Mouse (Mus musculus): ENCODE results near the gene Atf7. TPM values are rescaled to one million over a fixed set of nuclear protein-coding genes. Genes with fewer than 3 reads are reported as not detected.

Atf7 gene
- polyA plus RNA-seq, 1 experiment from 2014 or later = 14.2 TPM

GRCm38 (mm10) chr15:102512010-102512409 is 113.3 kb downstream of the Atf7 start:
- Histone ChIP-seq H3K4me1 (ENCODE audit: control insufficient read depth, insufficient read depth, low read length) (peaks cover 39% of the 10 kb centered on the region), H3K36me3 (ENCODE audit: control insufficient read depth, insufficient read depth, low read length) (no peaks in the 10 kb centered on the region), H3K9me3 (ENCODE audit: control insufficient read depth, low read length) (no peaks in the 10 kb centered on the region), H3K27me3 (ENCODE audit: control insufficient read depth, insufficient read depth, low read length) (no peaks in the 10 kb centered on the region), H3K9ac (ENCODE audit: low read length) (peak overlapping the region; percentile 39; the same call in 1 of the 2 replicates), H3K4me2 (ENCODE audit: low read depth) (peak overlapping the region; percentile 96), H3K4me3 (ENCODE audit: low read depth, low read length) (0 out of 2 replicates have a peak overlapping the region, but pooled peaks have one; percentile 15), H3K27ac (ENCODE audit: low read depth, low read length) (peak overlapping the region; percentile 78)
- no peak for ATAC-seq (ENCODE audit: insufficient read depth, low FRiP score, low TSS enrichment)
- WGBS = 27% methylated on average over 5 of the region's 5 CpGs
- no peak for DNase-seq (ENCODE audit: low spot score)

GRCm38 (mm10) chr15:102511285-102511833 is 113.9 kb downstream of the Atf7 start:
- DNase-seq (ENCODE audit: low spot score) (peak; percentile 59), ATAC-seq (ENCODE audit: insufficient read depth, low FRiP score, low TSS enrichment) (peak; percentile 28)
- WGBS = 7% methylated on average over 6 of the region's 6 CpGs
- Histone ChIP-seq H3K27me3 (ENCODE audit: control insufficient read depth, insufficient read depth, low read length) (no peaks in the 10 kb centered on the region), H3K27ac (ENCODE audit: low read depth, low read length) (peak overlapping the region; percentile 78), H3K9ac (ENCODE audit: low read length) (peak overlapping the region; percentile 18), H3K4me1 (ENCODE audit: control insufficient read depth, insufficient read depth, low read length) (peaks cover 39% of the 10 kb centered on the region), H3K9me3 (ENCODE audit: control insufficient read depth, low read length) (no peaks in the 10 kb centered on the region), H3K36me3 (ENCODE audit: control insufficient read depth, insufficient read depth, low read length) (no peaks in the 10 kb centered on the region), H3K4me2 (ENCODE audit: low read depth) (peak overlapping the region; percentile 96), H3K4me3 (ENCODE audit: low read depth, low read length) (peak overlapping the region; percentile 61)

- peak overlapping the region; percentile 61 for H3K4me3 ChIP-seq (ENCODE audit: low read depth, low read length)
- peak overlapping the region; percentile 78 for H3K27ac ChIP-seq (ENCODE audit: low read depth, low read length)
- peaks cover 33% of the 10 kb centered on the region for H3K4me1 ChIP-seq (ENCODE audit: control insufficient read depth, insufficient read depth, low read length)
- peak overlapping the region; percentile 71 for H3K9ac ChIP-seq (ENCODE audit: low read length)
- no peaks in the 10 kb centered on the region for H3K27me3 ChIP-seq (ENCODE audit: control insufficient read depth, insufficient read depth, low read length)
- DNase-seq (ENCODE audit: low spot score) (peak; percentile 96), ATAC-seq (ENCODE audit: insufficient read depth, low FRiP score, low TSS enrichment) (peak; percentile 96)
- H3K36me3 ChIP-seq (ENCODE audit: control insufficient read depth, insufficient read depth, low read length) = no peaks in the 10 kb centered on the region
- peak overlapping the region; percentile 96 for H3K4me2 ChIP-seq (ENCODE audit: low read depth)
- WGBS = 4% methylated on average over 34 of the region's 34 CpGs
- H3K9me3 ChIP-seq (ENCODE audit: control insufficient read depth, low read length) = no peaks in the 10 kb centered on the region
Observed at GRCm38 (mm10) chr15:102510590-102511284, 114.5 kb downstream of the Atf7 start.

- no peak for DNase-seq (ENCODE audit: low spot score)
- 7% methylated on average over 9 of the region's 9 CpGs for WGBS
- H3K9me3 ChIP-seq (ENCODE audit: control insufficient read depth, low read length) = no peaks in the 10 kb centered on the region
Observed at GRCm38 (mm10) chr15:102510110-102510509, 115.2 kb downstream of the Atf7 start.

GRCm38 (mm10) chr15:102508336-102508735 is 116.9 kb downstream of the Atf7 start:
- Histone ChIP-seq H3K9me3 (ENCODE audit: control insufficient read depth, low read length) (no peaks in the 10 kb centered on the region), H3K36me3 (ENCODE audit: control insufficient read depth, insufficient read depth, low read length) (peaks cover 12% of the 10 kb centered on the region), H3K4me3 (ENCODE audit: low read depth, low read length) (no peak overlapping the region), H3K27ac (ENCODE audit: low read depth, low read length) (no peak overlapping the region), H3K4me1 (ENCODE audit: control insufficient read depth, insufficient read depth, low read length) (peaks cover 28% of the 10 kb centered on the region), H3K4me2 (ENCODE audit: low read depth) (no peak overlapping the region), H3K9ac (ENCODE audit: low read length) (no peak overlapping the region), H3K27me3 (ENCODE audit: control insufficient read depth, insufficient read depth, low read length) (no peaks in the 10 kb centered on the region)
- 88% methylated on average over 3 of the region's 3 CpGs for WGBS
- no peak for DNase-seq (ENCODE audit: low spot score)
- no peak for ATAC-seq (ENCODE audit: insufficient read depth, low FRiP score, low TSS enrichment)

More at GRCm38 (mm10) chr15:102510110-102510509, 115.2 kb downstream of the Atf7 start:
- Histone ChIP-seq H3K9ac (ENCODE audit: low read length) (peak overlapping the region; percentile 71), H3K4me3 (ENCODE audit: low read depth, low read length) (peak overlapping the region; percentile 61), H3K4me1 (ENCODE audit: control insufficient read depth, insufficient read depth, low read length) (peaks cover 28% of the 10 kb centered on the region), H3K27ac (ENCODE audit: low read depth, low read length) (peak overlapping the region; percentile 78), H3K4me2 (ENCODE audit: low read depth) (peak overlapping the region; percentile 96), H3K27me3 (ENCODE audit: control insufficient read depth, insufficient read depth, low read length) (no peaks in the 10 kb centered on the region), H3K36me3 (ENCODE audit: control insufficient read depth, insufficient read depth, low read length) (no peaks in the 10 kb centered on the region)
- peak; percentile 61 for ATAC-seq (ENCODE audit: insufficient read depth, low FRiP score, low TSS enrichment)

- peaks cover 13% of the 10 kb centered on the region for H3K36me3 ChIP-seq (ENCODE audit: control insufficient read depth, insufficient read depth, low read length)
- H3K4me2 ChIP-seq (ENCODE audit: low read depth) = no peak overlapping the region
- ATAC-seq (ENCODE audit: insufficient read depth, low FRiP score, low TSS enrichment) (no peak), DNase-seq (ENCODE audit: low spot score) (no peak)
- no peaks in the 10 kb centered on the region for H3K27me3 ChIP-seq (ENCODE audit: control insufficient read depth, insufficient read depth, low read length)
- H3K27ac ChIP-seq (ENCODE audit: low read depth, low read length) = no peak overlapping the region
- H3K4me3 ChIP-seq (ENCODE audit: low read depth, low read length) = no peak overlapping the region
- no peak overlapping the region for H3K9ac ChIP-seq (ENCODE audit: low read length)
- no peaks in the 10 kb centered on the region for H3K9me3 ChIP-seq (ENCODE audit: control insufficient read depth, low read length)
- H3K4me1 ChIP-seq (ENCODE audit: control insufficient read depth, insufficient read depth, low read length) = peaks cover 24% of the 10 kb centered on the region
Observed at GRCm38 (mm10) chr15:102507561-102507960, 117.7 kb downstream of the Atf7 start.

- peaks cover 17% of the 10 kb centered on the region for H3K4me1 ChIP-seq (ENCODE audit: control insufficient read depth, insufficient read depth, low read length)
- no peak for ATAC-seq (ENCODE audit: insufficient read depth, low FRiP score, low TSS enrichment)
- H3K9me3 ChIP-seq (ENCODE audit: control insufficient read depth, low read length) = no peaks in the 10 kb centered on the region
- no peak overlapping the region for H3K4me3 ChIP-seq (ENCODE audit: low read depth, low read length)
- no peak overlapping the region for H3K9ac ChIP-seq (ENCODE audit: low read length)
- peaks cover 15% of the 10 kb centered on the region for H3K36me3 ChIP-seq (ENCODE audit: control insufficient read depth, insufficient read depth, low read length)
- DNase-seq (ENCODE audit: low spot score) = no peak
- no peak overlapping the region for H3K27ac ChIP-seq (ENCODE audit: low read depth, low read length)
- H3K4me2 ChIP-seq (ENCODE audit: low read depth) = no peak overlapping the region
- WGBS = 94% methylated on average over 1 of the region's 1 CpGs
- no peaks in the 10 kb centered on the region for H3K27me3 ChIP-seq (ENCODE audit: control insufficient read depth, insufficient read depth, low read length)
Observed at GRCm38 (mm10) chr15:102506864-102507263, 118.4 kb downstream of the Atf7 start.

- Histone ChIP-seq H3K27ac (ENCODE audit: low read depth, low read length) (no peak overlapping the region), H3K9me3 (ENCODE audit: control insufficient read depth, low read length) (no peaks in the 10 kb centered on the region), H3K4me3 (ENCODE audit: low read depth, low read length) (no peak overlapping the region), H3K27me3 (ENCODE audit: control insufficient read depth, insufficient read depth, low read length) (no peaks in the 10 kb centered on the region), H3K9ac (ENCODE audit: low read length) (no peak overlapping the region), H3K4me1 (ENCODE audit: control insufficient read depth, insufficient read depth, low read length) (peaks cover 12% of the 10 kb centered on the region), H3K36me3 (ENCODE audit: control insufficient read depth, insufficient read depth, low read length) (peaks cover 15% of the 10 kb centered on the region), H3K4me2 (ENCODE audit: low read depth) (no peak overlapping the region)
- WGBS = 66% methylated on average over 2 of the region's 2 CpGs
- ATAC-seq (ENCODE audit: insufficient read depth, low FRiP score, low TSS enrichment) = no peak
- DNase-seq (ENCODE audit: low spot score) = no peak
Observed at GRCm38 (mm10) chr15:102506464-102506830, 118.8 kb downstream of the Atf7 start.

Measured in neural tube, embryonic 11.5 days (tissue).